Mouse (Mus musculus): Measurements from ENCODE around the gene Folr1. TPM values are rescaled to one million over a fixed set of nuclear protein-coding genes. Genes with fewer than 3 reads are reported as not detected.

Gene Folr1
- polyA plus RNA-seq, 1 experiment, result 2.2 TPM

DNA sequence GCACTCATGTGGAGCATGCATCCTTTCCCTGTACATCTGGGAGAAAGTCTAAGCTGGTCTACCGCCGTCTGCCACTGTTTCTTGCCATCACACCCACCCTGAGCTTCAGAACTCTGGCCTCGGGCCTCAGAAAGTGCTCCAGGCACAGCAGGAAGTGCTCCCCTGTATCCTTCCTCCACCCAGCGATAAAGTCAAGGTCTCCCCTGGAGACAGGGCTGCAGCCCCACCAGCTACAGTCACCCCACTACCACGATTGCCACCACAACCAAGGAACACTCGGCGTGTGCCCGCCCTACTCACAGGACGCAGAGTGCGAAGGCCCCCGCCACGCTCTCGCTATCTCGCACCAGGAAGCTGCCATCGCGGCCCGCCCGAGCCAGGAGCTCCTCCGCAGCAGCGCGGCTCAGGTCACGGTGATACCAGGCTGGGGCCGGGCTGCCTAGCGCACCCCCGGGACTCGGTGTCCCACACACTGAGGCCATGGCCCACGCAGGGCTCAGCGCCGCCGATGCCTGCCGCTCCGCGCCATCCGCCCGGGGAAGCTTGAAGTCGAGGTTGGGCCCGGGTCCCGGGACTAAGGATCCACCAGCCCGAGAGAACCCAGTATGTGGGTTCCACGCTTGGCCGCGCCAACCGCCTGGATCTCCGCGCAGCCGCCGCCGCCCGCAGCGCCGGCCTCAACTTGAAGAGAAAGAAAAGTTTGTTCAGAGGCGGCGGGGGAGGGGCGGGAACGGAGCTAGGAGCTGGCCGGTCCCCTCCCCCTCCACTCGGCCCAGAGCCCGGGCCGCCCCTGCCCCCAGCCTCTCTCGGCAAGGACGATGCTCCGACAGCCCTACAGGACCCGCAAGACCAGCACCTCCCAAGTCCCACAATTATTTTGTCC lies 34.1 kb downstream of the Folr1 start:
- Histone ChIP-seq H3K4me3 (peak overlapping the region; percentile 91), H3K4me2 (ENCODE audit: low read depth) (peak overlapping the region; percentile 80), H3K27me3 (ENCODE audit: control insufficient read depth, insufficient read depth, insufficient read length) (no peaks in the 10 kb centered on the region), H3K36me3 (ENCODE audit: control insufficient read depth, insufficient read depth) (peaks cover 21% of the 10 kb centered on the region), H3K79me2 (ENCODE audit: control insufficient read depth, insufficient read depth) (peaks cover 32% of the 10 kb centered on the region), H3ac (ENCODE audit: control insufficient read depth, insufficient read length) (peak overlapping the region; percentile 98)
- TF ChIP-seq USF1 (IDR thresholded peaks at IDR 0.05; ENCODE audit: low read depth) (no peak), TCF12 (IDR thresholded peaks at IDR 0.05; ENCODE audit: insufficient read depth, poor library complexity, severe bottlenecking) (no peak), REST (IDR thresholded peaks at IDR 0.05; ENCODE audit: insufficient read depth, insufficient read length) (no peak), MYOD1 (IDR thresholded peaks at IDR 0.05; ENCODE audit: control insufficient read depth in 1 of 3, insufficient read length in 2 of 3, low read depth in 2 of 3) (no peak), MAX (IDR thresholded peaks at IDR 0.05; ENCODE audit: low read depth) (no peak), POLR2AphosphoS2 (IDR thresholded peaks at IDR 0.05; ENCODE audit: insufficient read length, low read depth) (peak; percentile 41), POLR2A (IDR thresholded peaks at IDR 0.05; ENCODE audit: insufficient read length, low read depth) (peak; percentile 14), CEBPB (IDR thresholded peaks at IDR 0.05; ENCODE audit: insufficient read depth, poor library complexity, severe bottlenecking) (no peak), E2F4 (IDR thresholded peaks at IDR 0.05; ENCODE audit: insufficient read depth) (no peak), SRF (IDR thresholded peaks at IDR 0.05; ENCODE audit: control insufficient read depth, insufficient read length, low read depth) (no peak), MYOG (IDR thresholded peaks at IDR 0.05; ENCODE audit: control insufficient read depth in 1 of 3, insufficient read depth in 1 of 3, insufficient read length in 2 of 3, low read depth in 2 of 3) (no peak), TCF3 (IDR thresholded peaks at IDR 0.05; ENCODE audit: insufficient read length, low read depth) (no peak)

DNA sequence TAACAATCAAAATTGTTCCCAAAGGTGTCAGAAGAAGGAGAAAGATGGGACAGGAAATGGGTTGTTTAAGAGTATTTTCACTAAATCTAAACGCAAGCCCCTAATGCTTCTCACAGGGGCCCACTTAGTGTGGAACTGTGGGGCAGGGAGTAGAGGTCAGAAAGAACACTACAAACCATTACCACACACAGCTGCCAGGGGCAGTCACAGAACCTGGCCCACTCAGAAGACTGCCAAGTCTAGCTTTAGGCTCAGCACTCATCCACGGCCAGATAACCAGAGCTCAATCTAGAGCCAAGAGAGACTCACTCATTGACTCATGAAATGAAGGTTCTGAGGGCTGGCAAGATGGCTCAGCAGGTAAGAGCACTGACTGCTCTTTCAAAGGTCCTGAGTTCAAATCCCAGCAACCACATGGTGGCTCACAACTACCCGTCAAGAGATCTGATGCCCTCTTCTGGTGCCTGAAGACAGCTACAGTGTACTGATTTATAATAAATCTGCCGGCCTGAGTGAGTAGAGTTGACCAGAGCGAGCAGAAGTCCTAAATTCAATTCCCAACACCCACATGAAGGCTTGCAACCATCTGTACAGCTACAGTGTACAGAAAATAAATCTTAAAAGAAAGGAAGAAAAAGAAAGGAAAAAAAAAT lies 35.0 kb downstream of the Folr1 start:
- peak overlapping the region; percentile 98 for H3ac ChIP-seq (ENCODE audit: control insufficient read depth, insufficient read length)
- H3K4me3 ChIP-seq, result peak overlapping the region; percentile 91
- H3K79me2 ChIP-seq (ENCODE audit: control insufficient read depth, insufficient read depth), result peaks cover 32% of the 10 kb centered on the region
- no peaks in the 10 kb centered on the region for H3K27me3 ChIP-seq (ENCODE audit: control insufficient read depth, insufficient read depth, insufficient read length)
- peaks cover 30% of the 10 kb centered on the region for H3K36me3 ChIP-seq (ENCODE audit: control insufficient read depth, insufficient read depth)
- no peak for TF ChIP-seq TCF12 (IDR thresholded peaks at IDR 0.05; ENCODE audit: insufficient read depth, poor library complexity, severe bottlenecking)
- TF ChIP-seq MYOG (IDR thresholded peaks at IDR 0.05; ENCODE audit: control insufficient read depth in 1 of 3, insufficient read depth in 1 of 3, insufficient read length in 2 of 3, low read depth in 2 of 3), result peak in 1 of 3 experiments; percentile 22
- peak; percentile 42 to 60 (median 59) for TF ChIP-seq MYOD1 (IDR thresholded peaks at IDR 0.05; ENCODE audit: control insufficient read depth in 1 of 3, insufficient read length in 2 of 3, low read depth in 2 of 3)
- H3K4me2 ChIP-seq (ENCODE audit: low read depth), result peak overlapping the region; percentile 80

DNA sequence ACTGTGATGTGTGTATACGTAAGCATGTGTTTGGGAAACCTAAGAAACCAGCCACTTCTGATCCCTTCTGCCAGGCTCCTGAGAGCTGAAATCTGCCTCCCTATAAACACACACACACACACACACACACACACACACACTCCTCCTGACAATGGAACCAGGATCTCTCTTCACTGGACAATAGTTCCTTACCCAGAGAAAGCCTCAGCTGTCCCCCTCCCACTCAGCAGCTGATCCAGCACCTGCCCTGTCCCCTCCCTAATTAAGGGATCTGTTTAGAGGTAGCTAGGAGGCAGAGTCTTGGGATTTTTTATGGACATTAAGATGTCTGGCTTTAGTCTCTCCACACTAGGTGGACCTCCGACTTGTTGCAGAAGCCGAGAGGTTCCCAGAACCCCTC lies 35.7 kb downstream of the Folr1 start:
- Histone ChIP-seq H3K36me3 (ENCODE audit: control insufficient read depth, insufficient read depth) (peaks cover 37% of the 10 kb centered on the region), H3K27me3 (ENCODE audit: control insufficient read depth, insufficient read depth, insufficient read length) (no peaks in the 10 kb centered on the region), H3K4me3 (peak overlapping the region; percentile 91), H3K79me2 (ENCODE audit: control insufficient read depth, insufficient read depth) (peaks cover 32% of the 10 kb centered on the region), H3K4me2 (ENCODE audit: low read depth) (peak overlapping the region; percentile 80), H3ac (ENCODE audit: control insufficient read depth, insufficient read length) (no peak overlapping the region)
- TF ChIP-seq MYOD1 (IDR thresholded peaks at IDR 0.05; ENCODE audit: control insufficient read depth in 1 of 3, insufficient read length in 2 of 3, low read depth in 2 of 3), result peak; percentile 83 to 95 (median 85)
- no peak for TF ChIP-seq USF1 (IDR thresholded peaks at IDR 0.05; ENCODE audit: low read depth)
- TF ChIP-seq POLR2AphosphoS2 (IDR thresholded peaks at IDR 0.05; ENCODE audit: insufficient read length, low read depth), result peak; percentile 22
- peak; percentile 99 for TF ChIP-seq TCF12 (IDR thresholded peaks at IDR 0.05; ENCODE audit: insufficient read depth, poor library complexity, severe bottlenecking)
- no peak for TF ChIP-seq REST (IDR thresholded peaks at IDR 0.05; ENCODE audit: insufficient read depth, insufficient read length)
- no peak for TF ChIP-seq CEBPB (IDR thresholded peaks at IDR 0.05; ENCODE audit: insufficient read depth, poor library complexity, severe bottlenecking)
- no peak for TF ChIP-seq MAX (IDR thresholded peaks at IDR 0.05; ENCODE audit: low read depth)
- peak; percentile 82 for TF ChIP-seq TCF3 (IDR thresholded peaks at IDR 0.05; ENCODE audit: insufficient read length, low read depth)
- TF ChIP-seq SRF (IDR thresholded peaks at IDR 0.05; ENCODE audit: control insufficient read depth, insufficient read length, low read depth), result no peak
- no peak for TF ChIP-seq POLR2A (IDR thresholded peaks at IDR 0.05; ENCODE audit: insufficient read length, low read depth)
- no peak for TF ChIP-seq E2F4 (IDR thresholded peaks at IDR 0.05; ENCODE audit: insufficient read depth)
- peak; percentile 41 to 96 (median 92) for TF ChIP-seq MYOG (IDR thresholded peaks at IDR 0.05; ENCODE audit: control insufficient read depth in 1 of 3, insufficient read depth in 1 of 3, insufficient read length in 2 of 3, low read depth in 2 of 3)

DNA sequence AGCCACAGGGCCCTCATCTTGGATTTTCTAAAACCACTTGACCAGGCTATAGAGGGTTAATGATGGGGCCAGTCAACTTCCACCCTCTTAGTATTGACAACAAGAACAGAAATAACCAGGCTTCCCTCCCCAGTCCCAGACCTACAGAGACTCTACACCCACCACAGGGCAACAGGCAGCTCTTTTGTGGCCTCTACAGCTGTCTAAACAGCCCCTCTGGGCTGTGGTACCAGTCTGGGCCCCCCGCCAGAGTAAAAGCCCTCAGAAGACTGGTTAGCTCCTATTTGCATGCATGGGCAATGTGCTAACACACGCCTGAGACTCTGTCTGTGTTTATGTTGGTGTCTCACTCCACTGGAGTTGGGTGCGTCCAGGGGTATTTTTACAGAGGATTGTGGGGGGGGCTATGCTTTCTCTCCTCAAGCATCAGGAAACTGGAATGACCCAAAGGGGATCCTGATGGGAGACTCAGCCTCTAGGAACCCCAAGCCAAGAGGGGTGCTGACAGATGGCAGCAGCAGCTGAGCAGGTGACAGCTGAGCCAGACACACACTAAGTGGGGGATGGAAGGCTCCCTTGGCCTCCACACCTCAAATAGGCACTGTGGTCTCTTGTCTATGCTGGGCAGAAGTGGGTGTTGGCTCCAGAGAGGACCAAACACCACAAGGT lies 36.5 kb downstream of the Folr1 start:
- H3K4me3 ChIP-seq, result peak overlapping the region; percentile 91
- H3K36me3 ChIP-seq (ENCODE audit: control insufficient read depth, insufficient read depth), result peaks cover 43% of the 10 kb centered on the region
- TF ChIP-seq E2F4 (IDR thresholded peaks at IDR 0.05; ENCODE audit: insufficient read depth) (no peak), POLR2A (IDR thresholded peaks at IDR 0.05; ENCODE audit: insufficient read length, low read depth) (peak; percentile 39), CEBPB (IDR thresholded peaks at IDR 0.05; ENCODE audit: insufficient read depth, poor library complexity, severe bottlenecking) (no peak), SRF (IDR thresholded peaks at IDR 0.05; ENCODE audit: control insufficient read depth, insufficient read length, low read depth) (no peak), TCF12 (IDR thresholded peaks at IDR 0.05; ENCODE audit: insufficient read depth, poor library complexity, severe bottlenecking) (peak; percentile 99), POLR2AphosphoS2 (IDR thresholded peaks at IDR 0.05; ENCODE audit: insufficient read length, low read depth) (peak; percentile 81), USF1 (IDR thresholded peaks at IDR 0.05; ENCODE audit: low read depth) (no peak), REST (IDR thresholded peaks at IDR 0.05; ENCODE audit: insufficient read depth, insufficient read length) (no peak), MYOD1 (IDR thresholded peaks at IDR 0.05; ENCODE audit: control insufficient read depth in 1 of 3, insufficient read length in 2 of 3, low read depth in 2 of 3) (peak; percentile 99), MAX (IDR thresholded peaks at IDR 0.05; ENCODE audit: low read depth) (no peak), TCF3 (IDR thresholded peaks at IDR 0.05; ENCODE audit: insufficient read length, low read depth) (peak; percentile 99), MYOG (IDR thresholded peaks at IDR 0.05; ENCODE audit: control insufficient read depth in 1 of 3, insufficient read depth in 1 of 3, insufficient read length in 2 of 3, low read depth in 2 of 3) (peak; percentile 99 to 100 (median 99))

More for the DNA sequence above, 36.5 kb downstream of the Folr1 start:
- no peak overlapping the region for H3ac ChIP-seq (ENCODE audit: control insufficient read depth, insufficient read length)
- peak overlapping the region; percentile 80 for H3K4me2 ChIP-seq (ENCODE audit: low read depth)
- H3K27me3 ChIP-seq (ENCODE audit: control insufficient read depth, insufficient read depth, insufficient read length), result no peaks in the 10 kb centered on the region
- H3K79me2 ChIP-seq (ENCODE audit: control insufficient read depth, insufficient read depth), result peaks cover 32% of the 10 kb centered on the region
